Mouse (Mus musculus): ENCODE measurements around the gene Twf1.
A peak's percentile ranks its signal among the peaks of the same experiment; 100 is the strongest.

Gene Twf1

DNA sequence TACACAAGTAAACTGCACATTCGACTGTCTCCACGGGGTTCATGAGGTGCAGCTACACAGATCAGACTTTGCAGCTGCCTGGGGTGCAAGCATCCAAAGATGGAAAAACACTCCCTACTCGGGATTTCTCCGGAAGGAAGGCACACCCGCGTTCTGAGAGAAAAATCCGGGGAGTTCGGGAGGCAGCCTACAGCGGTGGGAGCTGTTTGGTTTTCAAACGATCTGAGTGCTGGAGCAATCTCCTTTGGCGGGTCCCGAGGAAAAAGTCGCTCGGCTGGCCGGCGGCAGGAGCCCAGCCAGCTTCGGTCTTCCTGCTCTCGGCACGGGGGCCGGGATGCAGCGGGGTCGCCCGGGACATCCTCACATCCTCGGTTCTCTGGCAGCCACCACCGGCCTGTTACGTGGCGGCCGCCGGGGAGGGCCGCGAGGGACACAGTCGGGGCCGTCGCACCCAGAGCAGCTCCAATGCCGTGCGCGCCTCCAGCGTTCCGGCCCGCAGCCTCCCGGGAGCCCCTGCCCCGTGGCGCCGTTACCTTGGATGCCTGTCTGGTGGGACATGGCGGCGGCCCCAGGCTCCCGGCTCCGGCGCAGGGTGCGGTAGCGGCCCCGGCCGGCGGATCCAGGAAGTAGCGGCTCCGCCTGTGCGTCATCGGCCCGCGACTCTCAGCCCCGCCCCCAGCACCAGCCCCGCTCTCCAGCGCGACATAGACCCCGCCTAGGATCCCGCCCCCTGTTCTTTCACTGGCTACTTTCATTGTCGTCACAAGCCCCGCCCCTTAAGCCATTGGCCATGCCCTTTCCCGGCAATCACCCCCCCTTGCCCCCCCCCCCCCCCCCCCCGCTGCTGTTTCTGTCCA, at the start of gene Twf1:
Twf1 (minus strand) TSS at position 671 of the 857 bp plus-strand sequence.
- peak; percentile 94 for DNase-seq (ENCODE audit: low spot score)

GRCm38 (mm10) chr15:94639126-94639525, 49.4 kb upstream of the Twf1 start:
- DNase-seq (ENCODE audit: low spot score) = no peak

DNA sequence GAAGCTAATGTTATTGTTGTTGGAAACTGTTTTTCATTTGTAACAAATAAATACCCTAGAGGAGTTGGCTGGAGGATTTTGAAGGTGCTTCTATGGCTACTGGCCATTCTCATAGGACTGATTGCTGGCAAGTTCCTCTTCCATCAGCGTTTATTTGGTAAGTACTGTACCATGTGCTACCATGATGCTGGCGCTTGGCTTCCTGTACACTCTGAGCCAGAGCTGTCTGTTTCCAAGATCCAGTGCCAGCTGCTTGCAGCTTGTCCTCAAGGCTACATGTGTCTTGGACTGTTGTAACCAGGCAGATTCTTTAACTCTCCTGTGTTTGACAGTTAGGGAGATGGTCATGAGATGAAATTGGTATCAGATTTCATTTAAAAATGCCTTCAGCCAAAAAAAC, 48.5 kb upstream of the Twf1 start:
- DNase-seq (ENCODE audit: low spot score) = no peak

GRCm38 (mm10) chr15:94634524-94634923, 44.8 kb upstream of the Twf1 start:
- no peak for DNase-seq (ENCODE audit: low spot score)

GRCm38 (mm10) chr15:94630553-94630952, 40.9 kb upstream of the Twf1 start:
- DNase-seq (ENCODE audit: low spot score) = no peak

- DNase-seq (ENCODE audit: low spot score) = no peak
Measured at GRCm38 (mm10) chr15:94628830-94629601, 39.3 kb upstream of the Twf1 start, which contains the start of gene Tmem117. Tmem117 (plus strand) TSS chr15:94629232.

- DNase-seq (ENCODE audit: low spot score) = no peak
Measured at GRCm38 (mm10) chr15:94628463-94628829, 38.8 kb upstream of the Twf1 start.

GRCm38 (mm10) chr15:94620909-94621308, 31.2 kb upstream of the Twf1 start:
- DNase-seq (ENCODE audit: low spot score) = no peak

GRCm38 (mm10) chr15:94616036-94616435, 26.3 kb upstream of the Twf1 start:
- DNase-seq (ENCODE audit: low spot score) = no peak

GRCm38 (mm10) chr15:94607768-94608167, 18.1 kb upstream of the Twf1 start:
- no peak for DNase-seq (ENCODE audit: low spot score)

DNA sequence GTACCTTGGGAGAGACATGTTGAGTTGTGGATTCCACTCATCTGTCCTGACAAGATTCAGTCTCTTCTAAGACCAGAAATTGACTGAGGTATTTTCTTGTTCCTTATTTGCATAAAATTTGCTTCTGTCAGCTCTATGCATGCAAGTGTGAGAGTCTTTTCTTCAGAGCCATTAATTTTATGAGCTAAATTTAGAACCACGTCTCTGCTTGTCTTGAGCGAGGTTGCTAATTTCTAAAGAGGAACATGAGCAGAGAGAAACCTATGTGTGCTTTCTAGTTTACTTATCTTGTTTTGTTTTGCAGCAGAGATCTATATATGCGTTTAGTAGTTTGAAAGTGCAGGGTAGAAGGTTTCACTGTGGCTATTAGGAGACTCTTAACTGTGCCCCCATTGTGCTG, 12.8 kb upstream of the Twf1 start:
- DNase-seq (ENCODE audit: low spot score) = no peak

DNA sequence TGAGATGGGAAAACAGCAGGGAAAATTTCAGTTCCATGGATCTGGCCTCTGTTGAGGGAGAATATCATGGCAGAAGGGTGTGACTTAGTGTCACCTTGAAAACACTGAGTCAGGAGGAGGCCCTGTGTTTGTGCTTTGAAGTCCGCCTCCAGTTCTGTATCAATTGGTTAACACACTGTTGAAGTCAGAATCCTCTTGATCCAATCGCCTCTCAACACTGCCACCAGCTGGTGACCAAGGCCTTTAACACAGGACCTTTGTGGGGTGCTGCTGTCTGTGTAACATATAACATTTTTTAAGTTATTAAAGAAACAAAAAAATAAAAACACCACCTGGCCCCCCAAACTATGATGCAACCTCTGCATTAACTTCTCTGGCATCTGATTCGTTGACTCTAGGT, 11.7 kb upstream of the Twf1 start:
- DNase-seq (ENCODE audit: low spot score) = no peak

- no peak for DNase-seq (ENCODE audit: low spot score)
Measured at GRCm38 (mm10) chr15:94600145-94600707, 10.5 kb upstream of the Twf1 start.

DNA sequence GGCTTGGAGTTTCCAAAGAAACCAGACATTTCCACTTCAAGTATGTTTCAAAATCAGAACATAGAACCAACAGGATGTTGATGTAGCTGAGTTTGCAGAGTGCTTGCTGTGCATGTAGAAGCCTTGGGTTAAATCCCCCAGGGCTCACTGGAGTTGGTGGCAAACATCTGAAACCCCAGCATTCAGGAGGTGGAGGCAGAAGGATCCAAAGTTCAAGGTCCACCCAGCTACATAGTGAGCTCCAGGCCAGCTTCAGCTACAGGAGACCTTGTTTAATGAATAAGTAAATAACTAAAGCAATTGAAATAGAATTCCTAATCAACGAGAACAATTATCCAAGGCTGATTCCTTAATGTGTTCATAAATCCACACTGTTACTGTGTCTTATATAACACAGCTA, 3.9 kb upstream of the Twf1 start:
- DNase-seq (ENCODE audit: low spot score) = no peak

DNA sequence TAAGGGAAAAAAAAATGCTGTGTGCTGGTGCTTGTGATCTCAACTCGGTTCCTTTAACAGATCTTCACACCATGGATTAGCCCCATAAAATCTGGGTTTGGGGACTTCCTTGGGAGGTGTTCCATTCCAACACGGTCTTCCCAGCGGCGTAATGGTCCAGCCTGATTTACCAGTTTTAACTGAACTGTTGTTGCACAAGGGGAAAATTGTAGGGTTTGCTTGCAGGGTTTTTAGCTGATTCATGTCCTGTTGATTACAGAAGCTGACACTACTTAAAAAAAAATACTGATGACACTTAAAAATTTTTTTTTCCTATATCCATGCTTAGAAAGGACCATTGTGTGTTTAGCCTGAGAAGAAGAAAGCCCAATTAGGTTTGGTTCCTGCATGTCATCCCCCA, 1.7 kb upstream of the Twf1 start:
- DNase-seq (ENCODE audit: low spot score) = no peak

GRCm38 (mm10) chr15:94590083-94590482, 394 bp upstream of the Twf1 start:
- no peak for DNase-seq (ENCODE audit: low spot score)

- no peak for DNase-seq (ENCODE audit: low spot score)
Measured at GRCm38 (mm10) chr15:94587826-94588715, 1.6 kb downstream of the Twf1 start.

- no peak for DNase-seq (ENCODE audit: low spot score)
Measured at GRCm38 (mm10) chr15:94584738-94585137, 5.0 kb downstream of the Twf1 start.

DNA sequence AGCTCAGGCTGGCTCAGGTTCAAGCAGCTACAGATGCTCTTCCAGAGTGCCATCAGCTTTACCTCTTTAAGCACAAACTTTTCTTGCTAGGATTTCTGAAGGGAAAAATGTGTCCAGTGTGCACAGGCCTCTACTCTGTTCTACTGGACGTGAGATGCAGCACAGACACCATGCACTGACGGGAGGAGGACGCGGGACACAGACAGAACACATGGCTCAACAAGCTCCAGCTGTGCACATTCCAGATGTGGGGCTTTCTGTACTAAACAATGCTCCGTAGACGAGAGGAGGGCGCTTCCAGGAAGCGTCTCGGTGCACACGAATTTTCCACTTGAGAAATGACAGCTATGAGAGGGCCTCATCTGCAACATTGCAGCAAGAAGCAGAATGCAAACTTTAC, 6.5 kb downstream of the Twf1 start:
- DNase-seq (ENCODE audit: low spot score) = no peak

- DNase-seq (ENCODE audit: low spot score) = no peak
Measured at GRCm38 (mm10) chr15:94582000-94582593, 7.6 kb downstream of the Twf1 start.

DNA sequence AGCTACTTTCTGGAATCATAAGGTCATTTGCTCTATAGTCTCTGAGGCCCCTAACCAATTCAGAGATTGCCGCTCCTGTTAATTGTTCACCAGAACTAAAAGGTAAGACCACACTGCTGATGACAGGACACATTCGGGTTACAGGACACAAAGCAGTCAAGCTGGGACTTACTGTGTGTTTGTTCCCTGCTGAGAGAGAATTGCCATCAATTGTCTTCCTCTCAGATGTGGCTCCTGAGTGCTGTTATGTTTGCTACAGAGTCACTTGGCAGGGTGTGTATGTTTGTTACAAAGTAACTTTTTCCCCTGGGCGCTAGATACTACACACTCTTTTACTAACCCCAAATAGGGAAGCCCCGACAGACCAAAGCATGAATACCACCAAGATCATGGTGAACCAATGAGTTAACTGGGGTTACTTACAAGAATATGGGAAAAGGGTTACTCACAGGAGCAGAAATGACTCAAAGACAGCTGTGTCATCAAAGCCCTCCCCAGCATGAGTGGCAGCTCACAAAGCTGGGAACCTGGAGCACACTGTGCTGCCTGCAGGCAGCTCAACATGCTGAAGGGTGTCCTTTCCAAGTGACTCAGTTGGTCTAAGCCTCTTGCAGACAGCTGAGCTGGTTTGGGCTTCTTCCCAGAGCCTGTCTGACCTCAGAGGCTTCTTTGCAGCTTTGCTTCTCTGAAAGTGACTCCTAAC, 15.0 kb downstream of the Twf1 start:
- no peak for DNase-seq (ENCODE audit: low spot score)

All from left cerebral cortex, adult 11 months (tissue).